Mouse (Mus musculus): ENCODE data around the gene Tmem91.
"Not testable (repeated sequence)": the region's sequence is repeated elsewhere in the genome, so short reads cannot be mapped to it uniquely, and the experiment has no call there.

Tmem91 gene

DNA sequence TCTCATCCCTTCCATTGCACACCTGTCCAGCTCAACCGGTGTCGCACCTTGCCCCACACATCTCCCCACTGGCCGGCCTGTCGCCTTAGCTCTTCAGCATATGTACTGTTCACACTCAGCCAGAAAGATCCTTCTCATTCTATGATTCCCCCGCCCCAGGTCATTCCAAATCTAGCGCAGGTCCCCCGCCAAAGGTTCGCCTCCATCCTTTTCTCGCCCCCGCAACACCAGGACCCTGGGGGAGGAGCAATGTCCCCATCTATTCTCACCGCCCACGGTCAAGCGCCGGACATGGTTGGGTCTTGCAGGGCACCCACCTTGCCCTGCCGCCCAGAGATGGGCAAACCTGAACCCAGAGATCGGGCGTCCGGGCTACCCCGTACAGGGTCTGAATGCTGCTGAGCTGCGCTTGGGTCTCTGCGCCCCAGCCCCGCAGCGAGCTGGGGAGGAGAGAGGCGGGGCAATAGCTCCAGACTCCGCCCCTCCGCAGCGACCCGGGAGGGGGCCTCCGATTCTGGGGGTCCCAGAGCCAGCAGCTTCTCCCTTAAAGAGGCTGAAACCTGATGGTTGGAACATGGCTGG, at the start of gene Tmem91:
Gene Tmem91, minus strand, starts transcription at position 448 of the 582 bp plus-strand sequence.
- DNase-seq (ENCODE audit: inconsistent age in 2 of 2, low spot score in 1 of 2), result no peak

DNA sequence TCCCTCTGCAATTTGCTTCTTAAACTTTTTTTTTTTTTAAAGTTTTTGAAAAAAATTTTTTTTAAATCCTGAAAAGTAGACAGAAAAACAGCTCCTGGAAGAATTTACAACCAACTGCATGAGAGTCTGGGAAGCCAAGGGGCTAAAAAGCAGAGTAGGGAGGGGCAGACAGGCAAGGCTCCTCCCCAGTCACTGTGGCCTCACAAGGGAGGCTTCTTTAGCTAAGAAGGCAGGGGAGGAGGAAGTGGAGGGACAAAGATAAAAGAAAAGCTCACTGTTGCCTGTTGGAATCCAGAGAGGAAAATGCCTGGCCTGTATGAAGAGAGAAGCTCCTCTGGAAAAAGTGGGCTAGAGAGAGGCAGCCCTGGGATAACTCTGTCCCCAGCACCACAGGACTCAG, 46.8 kb upstream of the Tmem91 start:
- not testable (repeated sequence) for DNase-seq (ENCODE audit: inconsistent age in 2 of 2, low spot score in 1 of 2)

DNA sequence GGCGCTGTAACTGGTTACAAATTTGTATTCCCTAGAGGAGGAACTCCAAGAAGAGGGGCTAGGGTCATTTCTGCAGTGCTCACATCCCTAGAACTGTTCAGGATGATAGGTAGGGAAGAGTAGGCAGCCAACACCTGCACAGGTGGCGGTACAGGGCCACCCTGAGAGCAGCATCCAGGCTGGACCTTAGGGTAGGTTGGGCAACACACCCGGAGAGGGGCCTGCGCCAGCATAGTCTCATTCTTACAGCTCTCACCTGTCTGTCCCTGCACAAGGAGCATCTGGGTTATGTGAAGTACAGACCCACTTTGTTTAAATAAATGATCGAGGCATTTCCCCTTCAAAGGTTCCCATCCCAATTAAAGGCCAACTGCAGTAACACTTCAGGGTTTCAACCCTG, 45.8 kb upstream of the Tmem91 start:
- peak in 1 of 2 experiments; percentile 22 for DNase-seq (ENCODE audit: inconsistent age in 2 of 2, low spot score in 1 of 2)

DNA sequence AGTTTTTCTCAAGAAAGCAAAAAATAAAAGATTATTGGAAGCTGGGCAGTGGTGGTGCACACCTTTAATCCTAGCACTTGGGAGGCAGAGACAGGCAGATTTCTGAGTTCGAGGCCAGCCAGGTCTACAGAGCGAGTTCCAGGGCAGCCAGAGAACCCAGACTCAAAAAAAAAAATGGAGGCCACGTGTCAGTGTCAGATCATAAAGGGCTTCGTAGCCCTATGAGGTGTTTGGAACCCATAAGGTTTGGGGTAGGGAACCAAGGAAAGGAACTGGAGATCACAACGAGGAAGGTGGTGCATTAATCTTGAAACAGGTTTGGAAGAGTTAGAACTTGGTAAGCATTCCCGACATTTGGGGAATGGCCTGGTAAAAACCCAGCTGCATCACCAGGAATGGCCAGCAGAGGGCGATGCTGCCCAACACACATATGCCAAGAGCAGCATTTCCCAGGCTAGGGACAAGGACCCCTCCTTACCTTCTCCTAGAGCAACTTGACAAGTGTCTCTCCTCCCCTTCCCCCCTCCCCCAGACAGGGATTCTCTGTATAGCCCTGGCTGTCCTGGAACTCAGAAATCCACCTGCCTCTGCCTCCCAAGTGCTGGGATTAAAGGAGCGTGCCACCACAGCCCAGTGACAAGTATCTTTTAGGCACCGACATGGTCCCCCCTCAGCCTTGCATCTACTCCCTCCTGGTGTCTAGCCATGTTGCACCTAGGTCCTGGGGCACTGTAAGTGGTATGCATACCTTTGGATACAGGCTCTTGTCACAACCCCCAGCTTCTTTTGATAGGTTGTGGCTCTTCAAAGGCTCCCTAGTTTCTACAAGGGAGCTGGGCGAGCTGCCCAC, 45.0 kb upstream of the Tmem91 start:
- peak; percentile 78 to 93 for DNase-seq (ENCODE audit: inconsistent age in 2 of 2, low spot score in 1 of 2)

DNA sequence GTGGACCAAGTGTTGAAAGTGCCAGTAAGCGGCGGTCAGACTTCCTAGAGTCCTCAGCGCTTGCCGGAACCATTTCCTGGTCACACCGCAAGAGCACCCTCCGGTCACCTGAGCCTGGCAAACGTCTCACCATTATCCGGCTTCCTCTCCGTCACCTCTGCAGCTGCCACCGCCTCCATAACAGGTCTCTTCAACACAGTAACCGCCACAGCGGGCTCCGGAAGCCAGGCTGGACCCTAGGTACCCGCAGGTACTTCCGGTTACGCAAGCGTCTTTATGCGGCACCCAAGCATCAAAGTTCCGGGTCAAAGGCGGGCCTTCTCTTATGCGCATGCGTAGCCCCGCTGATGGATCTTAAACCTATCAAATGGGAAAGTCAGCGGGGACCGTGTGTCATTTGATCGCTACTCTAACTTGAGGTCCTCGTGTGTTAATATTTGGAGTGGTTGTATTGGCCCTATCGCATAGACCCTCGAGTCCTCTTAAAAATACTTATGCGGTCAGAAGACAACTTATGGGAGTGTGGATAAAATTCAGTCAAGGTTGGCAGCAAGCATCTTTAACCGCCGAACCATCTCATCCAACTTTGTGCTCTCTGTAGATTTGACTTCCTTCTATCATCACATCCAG, 43.9 kb upstream of the Tmem91 start, which contains the start of gene Ccdc97:
Gene Ccdc97, minus strand, starts transcription at position 301 of the 630 bp plus-strand sequence.
- DNase-seq (ENCODE audit: inconsistent age in 2 of 2, low spot score in 1 of 2), result peak; percentile 95 to 98

DNA sequence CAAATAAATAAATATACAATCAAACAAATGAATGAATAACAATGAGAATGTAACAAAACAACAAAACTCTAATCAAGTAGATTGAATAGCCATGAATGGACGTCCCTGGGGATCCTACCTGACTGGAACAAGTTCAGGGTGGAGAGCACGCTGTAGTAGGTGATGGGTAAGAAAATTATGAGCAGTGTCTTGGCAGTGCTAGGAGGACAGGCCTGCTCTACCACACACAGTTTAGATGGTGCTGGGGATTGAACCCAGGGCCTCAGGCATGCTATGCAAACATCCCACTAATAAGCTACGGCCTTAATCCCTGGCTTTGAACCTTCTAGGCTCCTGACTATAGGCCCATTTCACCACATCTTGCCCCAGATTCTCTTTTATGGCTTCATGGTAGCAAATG, 42.5 kb upstream of the Tmem91 start:
- peak in 1 of 2 experiments; percentile 22 for DNase-seq (ENCODE audit: inconsistent age in 2 of 2, low spot score in 1 of 2)

DNA sequence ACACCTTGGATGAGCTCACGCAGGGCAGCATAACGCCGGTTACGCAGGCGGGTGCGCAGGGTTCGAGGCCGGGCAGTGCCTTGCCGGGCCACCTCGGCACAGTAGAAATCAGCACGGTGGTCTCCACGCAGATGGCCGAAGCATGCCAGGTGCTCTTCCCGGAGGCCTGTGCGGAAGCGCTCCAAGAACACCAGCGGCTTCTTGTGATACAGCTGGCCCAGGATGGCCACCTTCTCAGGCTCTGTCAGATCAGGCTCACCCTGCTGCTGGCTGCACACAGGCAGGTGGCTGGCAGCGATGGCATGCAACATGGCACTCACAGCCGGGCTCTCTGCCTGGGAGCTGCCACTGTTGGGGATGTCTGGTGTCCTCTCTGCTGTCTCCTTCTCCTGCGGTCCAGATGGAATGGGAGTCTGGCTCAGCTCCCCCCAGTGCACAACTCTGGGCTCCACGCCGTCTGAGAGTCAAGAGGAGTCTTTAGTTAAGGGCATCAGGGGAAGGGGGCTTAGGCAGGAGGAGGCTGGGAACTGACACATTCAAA, 40.8 kb upstream of the Tmem91 start:
- DNase-seq (ENCODE audit: inconsistent age in 2 of 2, low spot score in 1 of 2), result peak in 1 of 2 experiments; percentile 25

DNA sequence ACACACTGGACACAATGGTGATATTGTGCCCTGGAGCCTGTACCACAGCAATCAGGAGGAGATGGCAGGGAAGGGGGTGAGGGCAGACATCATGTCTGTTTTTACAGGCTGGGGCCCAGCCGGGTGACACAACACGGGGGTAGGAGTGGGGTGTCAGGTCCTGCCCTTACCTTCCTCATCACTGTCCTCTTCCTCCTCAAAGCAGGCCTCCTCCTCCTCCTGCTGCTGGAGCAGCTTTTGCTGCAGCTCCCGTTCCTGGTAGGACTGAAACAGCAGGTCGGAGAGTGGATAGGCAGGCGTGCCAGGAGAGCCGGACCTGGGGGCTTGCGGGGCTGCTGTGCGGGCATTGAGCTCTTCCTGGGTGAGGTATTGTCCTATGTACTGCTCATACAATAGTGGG, 39.6 kb upstream of the Tmem91 start:
- DNase-seq (ENCODE audit: inconsistent age in 2 of 2, low spot score in 1 of 2), result no peak

DNA sequence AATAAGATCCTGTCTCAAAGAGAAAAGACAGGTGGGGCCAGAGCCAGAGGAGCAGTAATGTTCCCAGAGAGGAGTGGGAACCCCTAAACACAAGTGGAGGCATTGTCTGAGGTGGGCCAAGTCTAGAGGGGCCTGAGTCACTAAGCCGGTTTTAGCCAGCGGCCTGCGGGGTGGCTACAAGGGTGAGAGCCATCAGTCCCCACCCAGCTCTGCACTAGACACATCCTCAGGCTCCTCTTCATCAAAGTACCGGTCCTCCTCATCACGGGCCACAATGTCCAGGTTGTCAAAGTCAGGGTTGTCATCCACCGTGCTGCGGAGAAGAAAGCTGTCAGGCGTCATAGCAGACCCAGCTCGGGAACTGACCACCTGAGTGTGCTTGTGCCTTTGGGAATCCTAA, 37.8 kb upstream of the Tmem91 start:
- no peak for DNase-seq (ENCODE audit: inconsistent age in 2 of 2, low spot score in 1 of 2)

DNA sequence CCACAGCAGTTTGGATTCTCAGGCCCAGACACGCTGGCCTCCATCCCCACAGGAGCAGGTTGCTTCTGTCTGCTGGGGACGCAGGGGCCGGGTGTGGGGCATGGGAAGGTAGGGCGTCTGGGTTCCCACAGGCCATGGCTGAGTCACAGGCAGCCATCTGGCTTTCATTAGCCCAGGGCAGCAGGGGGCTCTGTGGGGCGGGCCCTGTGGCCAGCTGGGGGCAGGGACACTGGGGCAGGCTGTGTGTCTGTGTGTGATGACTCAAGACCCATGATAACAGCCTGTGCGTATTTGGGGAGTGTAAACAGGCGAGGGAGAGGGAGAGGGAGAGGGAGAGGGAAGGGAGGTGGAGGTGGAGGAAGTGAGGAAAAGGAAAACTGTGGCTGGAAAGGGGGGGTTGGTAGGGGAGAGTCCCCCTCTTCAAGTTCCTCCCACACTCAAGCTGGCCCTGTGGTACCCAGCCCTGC, 36.8 kb upstream of the Tmem91 start:
- peak; percentile 78 for DNase-seq (ENCODE audit: inconsistent age in 2 of 2, low spot score in 1 of 2)

DNA sequence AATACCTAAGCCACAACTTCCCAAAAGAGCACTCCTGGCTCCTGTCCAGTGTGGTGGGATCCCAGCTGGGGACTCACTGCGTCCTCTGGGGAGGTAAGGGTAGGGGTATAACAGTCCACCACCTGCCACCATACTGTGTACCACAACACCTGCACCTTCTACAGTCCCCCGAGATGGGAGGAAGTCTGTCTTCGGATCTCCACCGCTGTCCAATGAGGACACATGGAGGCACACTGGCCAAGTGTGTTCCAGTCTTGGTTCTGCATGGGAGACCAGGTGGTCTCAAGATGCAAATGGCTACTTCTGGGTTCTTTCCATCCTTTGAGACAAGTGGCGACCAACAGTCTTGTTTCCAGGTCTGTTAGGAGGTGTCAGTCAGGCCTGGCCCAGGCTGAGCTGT, 36.2 kb upstream of the Tmem91 start:
- no peak for DNase-seq (ENCODE audit: inconsistent age in 2 of 2, low spot score in 1 of 2)

DNA sequence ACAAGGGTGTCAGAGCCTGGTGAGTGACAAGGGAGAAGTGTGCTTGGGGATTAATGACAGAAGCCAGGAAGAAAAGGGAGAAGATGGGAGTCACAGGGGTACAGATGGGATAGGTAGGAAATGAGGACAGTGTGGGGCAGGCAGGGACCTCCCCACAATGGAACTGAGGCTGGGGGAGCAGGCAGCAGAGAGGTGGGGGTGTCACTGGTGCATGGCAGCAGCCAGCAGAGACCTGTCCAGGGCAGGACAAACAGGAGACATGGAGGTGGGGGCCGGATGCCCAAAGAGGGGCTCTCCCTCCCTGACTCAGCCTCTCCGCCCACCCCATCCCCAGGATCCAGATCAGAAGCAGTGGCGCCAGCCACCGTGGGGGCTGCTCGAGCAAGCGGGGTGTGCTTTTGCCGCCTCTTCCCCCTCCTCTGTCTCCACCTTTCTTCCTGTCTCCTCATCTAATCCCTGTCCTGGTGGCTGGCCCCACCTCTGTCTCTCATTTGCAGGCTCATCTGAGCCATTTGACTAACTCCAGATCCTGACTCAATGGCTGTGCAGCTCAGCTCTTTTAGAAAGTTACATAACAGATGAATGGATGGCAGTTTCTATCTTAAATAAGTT, 35.7 kb upstream of the Tmem91 start:
- DNase-seq (ENCODE audit: inconsistent age in 2 of 2, low spot score in 1 of 2), result peak; percentile 61 to 70

DNA sequence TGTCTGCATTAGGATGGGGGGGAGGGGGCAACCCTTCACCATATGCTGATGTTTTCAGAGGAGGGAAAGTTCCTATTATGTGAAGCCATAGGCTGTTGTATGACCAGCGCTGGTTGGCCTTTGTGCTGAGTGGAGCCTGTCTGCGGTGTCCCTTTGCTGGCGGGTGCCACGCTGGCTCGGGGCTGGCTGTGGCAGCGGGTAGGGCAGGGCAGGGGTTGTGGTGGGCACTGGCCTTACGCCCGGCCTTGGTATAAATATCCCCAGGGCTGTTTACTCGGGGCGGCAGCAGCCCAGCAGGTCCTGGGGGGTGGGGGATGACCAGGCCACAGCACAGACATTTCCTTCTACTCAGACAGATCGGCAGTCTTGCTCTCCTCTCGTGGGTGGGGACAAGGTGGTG, 35.0 kb upstream of the Tmem91 start:
- peak in 1 of 2 experiments; percentile 63 for DNase-seq (ENCODE audit: inconsistent age in 2 of 2, low spot score in 1 of 2)

DNA sequence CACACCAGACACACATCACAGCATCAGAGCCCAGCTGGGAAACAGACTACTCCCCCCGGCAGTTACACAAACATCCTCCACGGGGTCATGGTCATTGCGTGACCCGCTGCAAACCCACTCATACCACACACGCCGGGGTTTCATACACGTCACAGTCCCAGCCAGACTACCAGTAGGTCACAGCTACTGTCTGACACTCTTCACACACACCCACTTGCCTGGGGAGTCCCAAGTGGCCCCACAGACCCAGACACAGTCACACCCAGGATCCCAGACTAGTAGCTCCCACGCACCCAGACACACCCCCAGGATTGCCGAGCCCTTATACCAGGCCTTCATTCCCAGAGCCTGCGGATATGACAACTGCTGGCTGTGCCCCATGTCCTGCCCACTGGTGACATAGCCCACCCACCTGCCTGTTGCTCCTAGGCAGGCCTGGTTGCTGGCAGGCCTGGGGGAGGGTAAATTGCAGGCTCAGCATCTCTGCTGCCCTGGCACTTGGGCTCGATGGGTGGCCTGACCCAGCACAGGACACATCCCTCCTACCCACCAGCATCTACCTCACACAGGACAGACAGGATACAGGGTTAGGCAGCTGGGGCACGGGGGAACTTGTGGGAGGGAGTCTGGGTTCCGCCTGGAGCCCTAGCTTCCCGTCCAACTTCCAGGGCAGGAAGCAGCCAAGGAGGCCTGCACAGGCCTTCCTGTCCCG, 32.8 kb upstream of the Tmem91 start:
- peak; percentile 62 to 78 for DNase-seq (ENCODE audit: inconsistent age in 2 of 2, low spot score in 1 of 2)

DNA sequence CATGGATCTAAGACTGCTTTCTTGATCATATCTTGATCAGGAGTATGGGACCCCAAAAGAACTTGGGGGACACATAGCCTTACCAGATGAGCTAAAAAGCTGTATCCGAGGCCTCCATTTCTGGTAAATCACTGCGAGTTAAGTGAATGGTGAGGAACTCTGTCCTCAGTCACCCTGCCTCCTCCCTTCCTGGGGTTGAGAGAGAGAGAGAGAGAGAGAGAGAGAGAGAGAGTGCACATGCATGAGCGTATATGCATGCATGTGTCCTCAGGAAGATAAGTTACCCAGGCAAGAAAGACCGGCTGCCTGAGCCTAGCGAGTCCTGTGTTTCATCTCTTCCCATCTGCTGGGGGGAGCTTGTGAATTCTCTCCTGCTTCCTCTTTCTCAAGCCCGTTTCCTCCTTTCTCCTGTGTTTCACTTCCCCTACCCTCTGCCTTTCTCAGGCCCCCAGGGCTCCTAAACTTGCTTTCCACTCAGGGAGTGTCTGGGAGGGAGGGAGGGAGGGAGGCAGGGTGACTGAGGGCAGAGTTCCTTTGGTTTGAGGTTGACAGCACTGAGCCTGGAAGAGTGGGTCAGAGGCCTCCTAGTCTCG, 31.7 kb upstream of the Tmem91 start:
- no peak for DNase-seq (ENCODE audit: inconsistent age in 2 of 2, low spot score in 1 of 2)

DNA sequence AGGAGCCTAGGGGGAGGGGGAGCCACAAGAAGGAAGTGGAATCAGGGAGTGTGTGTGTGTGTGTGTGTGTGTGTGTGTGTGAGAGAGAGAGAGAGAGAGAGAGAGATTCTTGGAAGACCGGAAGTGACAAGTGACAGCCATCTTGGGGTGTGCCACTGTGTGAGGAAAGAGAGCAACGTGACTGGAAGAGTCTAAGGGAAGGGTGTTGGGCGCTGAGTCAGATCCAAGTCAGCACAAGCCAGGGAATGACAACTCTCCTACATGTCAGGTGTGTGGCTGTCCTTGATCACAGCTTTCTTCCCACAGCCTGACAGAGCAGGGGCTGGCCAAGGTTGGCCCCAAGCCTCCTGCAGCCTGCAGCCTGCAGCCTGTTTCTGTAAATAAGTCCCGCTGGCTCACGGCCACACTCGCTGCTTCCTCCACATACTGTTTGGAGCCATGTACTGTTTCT, 30.9 kb upstream of the Tmem91 start:
- DNase-seq (ENCODE audit: inconsistent age in 2 of 2, low spot score in 1 of 2), result peak in 1 of 2 experiments; percentile 66

DNA sequence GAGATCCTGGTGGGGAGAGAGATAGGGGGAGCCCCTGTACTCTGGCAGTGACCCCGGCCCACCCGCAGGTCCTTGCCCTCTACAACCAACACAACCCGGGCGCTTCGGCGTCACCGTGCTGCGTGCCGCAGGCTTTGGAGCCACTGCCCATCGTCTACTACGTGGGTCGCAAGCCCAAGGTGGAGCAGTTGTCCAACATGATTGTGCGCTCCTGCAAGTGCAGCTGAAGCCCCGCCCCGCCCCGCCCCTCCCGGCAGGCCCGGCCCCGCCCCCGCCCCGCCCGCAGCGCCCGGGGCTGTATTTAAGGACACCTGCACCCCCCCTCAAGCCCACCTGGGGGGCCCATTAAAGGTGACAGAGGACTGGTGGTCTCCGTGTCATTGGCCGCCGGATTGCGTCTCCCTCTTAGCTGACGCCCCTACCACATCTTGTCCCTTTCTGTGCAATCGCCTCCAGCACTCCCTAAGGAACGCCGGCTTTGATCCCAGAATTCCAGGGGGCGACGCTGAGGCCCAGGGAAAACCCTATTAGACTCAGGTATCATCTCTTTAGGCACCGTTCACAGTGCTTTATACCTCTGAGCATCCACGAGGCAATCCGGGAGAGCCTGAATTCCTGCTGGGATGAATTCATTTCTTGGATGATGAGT, 29.9 kb upstream of the Tmem91 start:
- DNase-seq (ENCODE audit: inconsistent age in 2 of 2, low spot score in 1 of 2), result peak in 1 of 2 experiments; percentile 65

DNA sequence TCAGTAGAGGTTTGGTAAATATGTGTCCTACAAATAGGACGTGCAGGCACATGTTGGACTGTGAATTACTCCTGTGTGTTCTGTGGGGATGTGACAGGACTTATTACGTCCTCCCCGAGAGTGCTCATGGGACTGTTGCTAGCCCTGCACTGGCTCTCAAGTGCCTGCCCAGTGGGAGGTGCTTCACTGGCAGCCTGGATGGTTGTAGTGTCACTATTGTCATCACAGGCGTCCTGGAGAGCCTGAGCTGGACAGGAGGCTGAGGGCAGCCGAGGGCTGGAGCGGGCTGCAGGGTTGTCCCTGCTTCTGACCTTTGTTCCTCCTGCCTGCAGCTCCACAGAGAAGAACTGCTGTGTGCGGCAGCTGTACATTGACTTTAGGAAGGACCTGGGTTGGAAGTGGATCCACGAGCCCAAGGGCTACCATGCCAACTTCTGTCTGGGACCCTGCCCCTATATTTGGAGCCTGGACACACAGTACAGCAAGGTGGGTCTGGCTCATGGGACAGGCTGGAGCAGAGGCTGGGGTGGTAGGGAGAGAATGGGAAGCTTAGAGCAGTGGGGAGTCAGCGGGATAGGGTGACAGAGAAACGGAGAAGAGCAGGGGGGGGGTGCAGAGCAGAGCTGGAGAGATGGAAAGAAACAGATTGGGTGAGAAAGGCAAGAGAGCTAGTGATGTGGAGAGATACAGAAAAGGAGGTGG, 29.0 kb upstream of the Tmem91 start:
- DNase-seq (ENCODE audit: inconsistent age in 2 of 2, low spot score in 1 of 2), result no peak

DNA sequence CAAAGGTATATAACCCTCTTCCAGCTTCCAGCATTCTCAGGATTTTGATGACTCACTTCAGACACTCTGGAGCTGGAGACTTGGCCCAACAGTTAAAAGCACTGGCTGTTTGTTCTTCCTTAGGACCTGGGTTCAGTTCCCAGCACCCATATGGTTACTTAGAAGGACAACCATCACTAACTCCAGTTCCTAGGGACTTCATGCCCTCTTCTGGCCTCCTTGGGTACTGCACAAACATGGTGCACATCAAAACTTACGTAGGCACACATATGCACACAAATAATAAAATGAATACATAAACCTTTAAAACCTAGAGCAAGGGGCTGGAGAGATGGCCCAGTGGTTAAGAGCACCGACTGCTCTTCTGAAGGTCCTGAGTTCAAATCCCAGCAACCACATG, 27.4 kb upstream of the Tmem91 start:
- no peak for DNase-seq (ENCODE audit: inconsistent age in 2 of 2, low spot score in 1 of 2)

Data from adrenal gland, adult (tissue).